Mouse (Mus musculus) stomach, postnatal 0 days (tissue): Measurements from ENCODE around the gene E130308A19Rik.

ENCODE experiments used
- CTCF ChIP-seq: IDR thresholded peaks from 2 replicates; pipeline ENCODE4 v1.5.1; 2016; ENCODE audit warnings: antibody characterized with exemption, low read depth, mild to moderate bottlenecking, moderate library complexity
- EP300 ChIP-seq: optimal IDR thresholded peaks from 2 replicates; pipeline ENCODE3; 2016; ENCODE audit warnings: antibody characterized with exemption

DNA sequence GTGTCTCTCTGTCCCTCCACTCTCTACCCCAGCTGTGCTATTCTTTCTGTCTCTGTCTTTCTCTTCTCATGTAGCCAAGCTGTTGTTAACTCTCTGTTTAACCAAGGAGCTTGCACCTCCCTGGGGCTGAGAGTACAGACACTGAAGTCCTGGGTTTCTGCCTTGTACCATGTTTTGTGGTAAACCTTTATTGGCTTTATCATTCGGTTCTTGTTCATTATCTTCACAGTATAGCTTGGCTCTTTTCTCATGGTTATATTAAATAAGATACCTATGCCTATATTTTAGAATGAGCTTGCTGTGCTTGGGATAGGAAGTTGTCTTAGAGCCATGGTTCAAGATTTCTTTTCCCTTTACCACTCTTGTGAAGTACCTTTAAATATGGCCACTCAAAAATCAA, 8.5 kb downstream of the E130308A19Rik start:
- TF ChIP-seq CTCF, result no peak
- no peak for TF ChIP-seq EP300
